Mouse (Mus musculus): ENCODE measurements around the gene Pla2g12b.

Pla2g12b gene

DNA sequence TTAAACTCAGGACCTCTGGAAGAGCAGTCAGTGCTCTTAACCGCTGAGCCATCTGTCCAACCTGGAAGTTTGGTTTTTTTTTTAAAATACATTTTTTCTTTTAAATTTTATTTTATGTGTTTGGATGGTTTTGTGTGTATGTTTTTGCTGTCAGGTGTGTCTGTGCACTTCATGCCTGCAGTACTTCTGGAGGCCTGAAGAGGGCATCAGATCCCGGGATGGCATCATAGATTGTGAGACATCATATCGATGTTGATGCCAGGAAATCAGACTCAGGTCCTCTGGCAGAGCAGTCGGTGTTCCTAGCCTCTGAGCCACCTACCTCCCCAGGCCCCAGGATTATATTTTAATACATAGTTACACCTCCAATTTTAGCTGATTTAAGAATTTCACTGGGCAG, 10.3 kb downstream of the Pla2g12b start:
- no peak for DNase-seq (ENCODE audit: low spot score in 2 of 2)

GRCm38 (mm10) chr10:59416623-59417022, 13.2 kb downstream of the Pla2g12b start:
- no peak for DNase-seq (ENCODE audit: low spot score in 2 of 2)

DNA sequence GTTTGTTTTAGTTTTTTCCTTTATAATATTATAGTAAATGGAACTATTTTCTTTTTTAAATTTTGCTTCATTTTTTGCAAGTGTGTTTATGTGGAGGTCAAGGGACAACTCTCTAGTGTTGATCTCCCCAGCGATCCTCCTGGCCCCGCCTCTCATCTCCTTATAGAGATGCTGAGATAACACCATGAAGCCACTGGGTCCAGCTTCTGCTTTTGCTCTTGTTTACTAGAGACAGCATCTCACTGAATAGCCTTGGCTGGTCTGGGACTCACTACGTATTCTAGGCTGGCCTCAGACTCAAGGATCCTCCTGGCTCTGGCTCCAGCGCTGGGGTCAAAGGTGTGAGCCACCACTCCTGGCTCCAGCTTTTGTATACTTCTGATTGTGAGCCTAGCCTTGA, 16.1 kb downstream of the Pla2g12b start:
- no peak for DNase-seq (ENCODE audit: low spot score in 2 of 2)

DNA sequence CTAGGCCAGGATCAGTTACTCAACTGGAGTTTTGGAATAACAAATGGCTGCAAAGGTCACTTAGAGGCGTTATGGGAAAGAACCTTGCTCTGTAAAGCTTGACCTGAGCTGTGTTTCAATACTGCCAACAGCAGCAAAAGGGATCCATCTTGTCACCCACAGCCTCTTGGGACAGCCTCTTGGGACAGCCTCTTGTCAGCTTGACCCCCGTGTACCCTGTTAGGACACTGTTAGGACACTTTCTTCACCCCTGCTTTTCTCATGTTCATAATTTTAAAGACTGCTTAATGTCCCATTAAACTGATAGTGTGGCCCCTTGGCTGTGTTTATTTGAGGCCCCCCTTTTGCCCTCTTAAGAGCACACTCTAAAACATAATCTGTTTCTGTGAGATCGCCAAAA, 21.0 kb downstream of the Pla2g12b start:
- DNase-seq (ENCODE audit: low spot score in 2 of 2) = no peak

- DNase-seq (ENCODE audit: low spot score in 2 of 2) = no peak
These were observed 21.9 kb downstream of the Pla2g12b start for GRCm38 (mm10) chr10:59425369-59425768.

DNA sequence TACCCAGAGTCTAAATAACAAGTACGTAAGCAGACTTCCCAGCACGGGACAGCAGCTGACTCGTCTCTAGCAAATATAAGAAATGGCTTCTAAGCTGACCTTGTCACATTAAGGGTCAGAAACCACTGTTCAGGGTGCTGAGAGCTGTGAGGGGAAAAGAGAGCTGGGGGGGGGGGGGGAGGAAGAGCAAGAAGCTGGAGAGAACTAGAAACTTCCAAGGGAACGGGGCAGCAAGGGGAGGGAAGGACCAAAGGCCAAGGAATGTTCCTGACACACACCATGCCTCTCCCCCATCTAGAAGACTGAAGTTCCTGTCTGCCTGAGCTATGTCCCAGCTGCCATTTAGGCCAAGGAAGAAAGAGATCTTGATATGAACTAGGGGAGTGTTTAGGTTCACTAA, 22.9 kb downstream of the Pla2g12b start:
- DNase-seq (ENCODE audit: low spot score in 2 of 2) = no peak

DNA sequence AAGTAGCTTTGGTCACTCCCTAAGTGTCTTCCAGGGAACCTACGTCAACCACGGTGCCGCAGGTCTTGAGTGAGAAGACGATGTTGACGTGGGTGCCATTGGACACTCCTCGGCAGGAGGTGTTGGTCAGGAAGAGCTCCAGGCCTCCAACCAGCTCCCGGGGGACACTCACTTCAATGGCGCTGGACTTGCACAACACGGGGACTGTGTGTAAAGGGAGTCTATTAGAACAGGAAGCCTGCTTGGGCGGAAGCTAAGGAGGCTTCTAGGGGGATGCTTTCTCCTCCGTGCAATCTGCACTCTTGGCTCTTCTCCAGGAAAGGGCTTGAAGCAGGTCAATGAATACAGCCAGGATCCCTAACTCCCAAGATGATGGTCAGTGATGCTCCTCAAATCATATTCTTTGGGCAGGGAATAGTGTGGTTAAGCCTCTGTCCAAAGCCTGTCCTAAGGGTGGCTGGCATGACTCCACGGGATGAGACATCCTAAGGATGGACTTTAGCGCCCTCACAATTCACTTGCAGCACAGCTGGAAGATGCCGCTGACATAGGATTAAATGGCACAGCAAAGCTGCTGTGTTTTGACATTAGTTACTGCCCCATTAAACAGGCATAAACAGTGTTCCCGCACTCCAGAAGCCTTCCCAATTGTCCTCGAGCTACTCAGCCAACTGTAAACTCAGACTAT, 26.1 kb downstream of the Pla2g12b start:
- DNase-seq (ENCODE audit: low spot score in 2 of 2) = no peak

GRCm38 (mm10) chr10:59430701-59431218, 27.3 kb downstream of the Pla2g12b start:
- DNase-seq (ENCODE audit: low spot score in 2 of 2) = no peak

DNA sequence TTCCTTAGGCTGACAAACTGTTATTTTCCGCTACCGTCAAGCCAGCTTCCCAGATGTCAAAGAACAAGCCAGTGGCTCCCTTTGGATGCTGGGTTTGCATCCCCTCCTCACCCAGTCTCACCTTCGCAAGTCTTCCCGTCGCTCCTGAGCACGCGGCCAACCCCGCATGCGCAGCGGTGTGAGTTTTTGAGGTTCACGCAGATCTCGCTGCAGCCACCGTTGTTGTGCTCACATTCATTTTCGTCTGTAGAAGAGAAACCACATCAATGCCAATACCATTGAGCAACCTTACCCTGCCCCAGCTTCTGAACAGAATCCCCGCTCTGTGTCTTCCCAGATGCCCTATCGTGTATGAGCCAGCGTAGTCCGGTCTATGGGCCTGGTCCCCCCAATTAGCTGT, 32.3 kb downstream of the Pla2g12b start:
- no peak for DNase-seq (ENCODE audit: low spot score in 2 of 2)

- no peak for DNase-seq (ENCODE audit: low spot score in 2 of 2)
These were observed 35.2 kb downstream of the Pla2g12b start for GRCm38 (mm10) chr10:59438651-59439050.

- DNase-seq (ENCODE audit: low spot score in 2 of 2) = no peak
These were observed 36.1 kb downstream of the Pla2g12b start for GRCm38 (mm10) chr10:59439508-59439931.

DNA sequence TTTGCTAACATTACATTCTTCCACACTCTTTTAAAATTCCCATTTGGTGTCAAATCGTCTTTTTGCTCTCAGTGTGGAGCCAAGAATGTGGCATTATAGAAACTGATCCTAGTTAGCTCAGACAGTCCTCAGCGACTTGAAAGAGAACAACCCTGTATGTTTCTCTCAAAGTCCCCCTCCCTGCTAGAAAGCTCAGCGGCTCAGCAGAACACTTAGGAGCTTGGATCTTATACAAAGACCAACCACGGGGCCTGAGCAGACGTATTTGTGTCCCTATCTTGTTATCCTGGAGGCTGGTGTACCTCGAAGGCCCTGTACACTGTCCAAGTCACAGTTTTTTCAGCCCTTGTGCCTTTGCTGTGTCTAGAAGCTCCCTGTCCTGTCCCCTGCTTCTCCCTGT, 36.7 kb downstream of the Pla2g12b start:
- DNase-seq (ENCODE audit: low spot score in 2 of 2) = no peak

- DNase-seq (ENCODE audit: low spot score in 2 of 2) = no peak
These were observed 38.3 kb downstream of the Pla2g12b start, which contains the start of gene Oit3 for GRCm38 (mm10) chr10:59441735-59442134. Oit3 (minus strand) TSS chr10:59441778.

DNA sequence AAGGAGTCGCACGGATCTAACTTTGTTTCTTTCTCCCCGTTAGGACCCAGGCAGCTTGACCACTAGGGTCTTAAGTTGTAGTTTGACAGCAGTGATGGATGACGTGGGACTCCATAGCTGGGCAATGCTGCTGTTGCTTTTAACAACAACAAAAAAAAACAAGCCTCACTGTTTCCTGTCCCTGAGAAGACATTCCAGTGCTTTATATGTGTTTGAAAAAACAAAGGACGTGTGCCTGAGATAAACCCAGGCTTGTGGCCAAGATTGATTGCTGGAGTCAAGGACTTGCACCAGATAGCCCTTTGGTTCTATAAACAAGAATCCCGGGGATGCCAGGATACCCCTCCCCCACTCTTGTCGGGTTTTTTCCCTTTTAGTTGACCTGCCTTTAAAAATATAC, 39.8 kb downstream of the Pla2g12b start:
- DNase-seq (ENCODE audit: low spot score in 2 of 2) = no peak

DNA sequence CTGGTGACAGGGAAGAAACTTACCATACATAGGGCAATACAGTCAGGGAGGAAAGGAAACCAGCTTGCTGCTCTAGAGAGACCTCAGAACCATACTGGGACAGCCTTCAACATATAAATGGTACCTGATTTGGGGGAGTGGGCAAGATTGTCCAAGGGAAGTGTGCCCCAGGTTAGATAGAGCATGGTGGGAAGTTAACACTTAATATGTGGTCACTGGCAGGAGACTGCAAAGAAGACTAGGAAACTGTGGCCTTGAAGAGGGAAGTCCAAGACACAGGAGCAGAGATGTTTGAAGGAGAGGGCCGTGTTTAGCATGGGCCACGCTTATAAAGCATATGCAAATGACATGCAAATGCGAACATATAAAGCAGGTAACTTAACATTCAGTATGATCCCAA, 40.6 kb downstream of the Pla2g12b start:
- no peak for DNase-seq (ENCODE audit: low spot score in 2 of 2)

DNA sequence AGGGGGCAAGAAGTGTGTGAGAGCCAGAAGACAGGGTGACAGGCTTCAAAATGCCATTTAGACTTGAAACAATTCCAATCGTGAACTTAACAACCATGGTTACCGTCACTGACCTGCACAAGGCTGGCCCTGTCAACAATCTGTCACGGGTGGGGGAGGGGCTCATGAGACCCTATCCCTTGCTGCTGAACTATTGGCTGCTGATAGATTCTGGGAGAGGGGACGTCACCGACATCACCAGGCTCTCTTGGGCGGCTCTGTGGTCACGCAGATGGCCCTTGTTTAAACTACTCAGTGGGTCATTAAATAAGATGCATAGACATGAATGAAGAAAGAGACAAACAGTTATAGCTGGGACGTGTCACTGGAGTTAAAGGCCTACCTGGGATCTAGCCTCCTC, 41.2 kb downstream of the Pla2g12b start:
- DNase-seq (ENCODE audit: low spot score in 2 of 2) = no peak

DNA sequence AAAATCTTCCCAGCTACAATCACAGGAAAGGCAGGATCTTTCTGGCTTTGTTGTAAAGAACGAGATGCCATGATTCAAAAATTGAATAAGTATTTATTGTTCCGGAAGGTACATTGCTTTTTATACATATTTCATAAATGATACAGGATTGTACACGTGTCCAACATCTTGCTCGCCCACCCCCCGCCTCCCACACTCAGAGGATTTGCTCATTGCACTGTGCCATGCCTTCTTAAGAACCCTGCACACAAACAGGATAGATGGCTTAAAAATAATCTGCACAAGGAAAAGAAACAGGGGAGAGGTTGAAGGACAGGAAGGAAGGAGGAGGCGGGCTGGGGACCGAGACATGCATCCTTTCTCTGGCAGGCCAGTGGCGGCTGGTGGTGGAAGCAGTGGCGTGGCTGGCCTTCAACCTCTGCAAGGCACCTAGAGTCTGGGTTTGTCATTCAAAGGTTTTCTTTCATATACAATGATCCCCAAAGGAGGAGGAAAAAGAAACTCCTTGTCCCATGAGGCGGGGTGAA, 43.5 kb downstream of the Pla2g12b start:
- DNase-seq (ENCODE audit: low spot score in 2 of 2) = no peak

GRCm38 (mm10) chr10:59447546-59447945, 44.1 kb downstream of the Pla2g12b start:
- peak; percentile 22 to 50 for DNase-seq (ENCODE audit: low spot score in 2 of 2)

DNA sequence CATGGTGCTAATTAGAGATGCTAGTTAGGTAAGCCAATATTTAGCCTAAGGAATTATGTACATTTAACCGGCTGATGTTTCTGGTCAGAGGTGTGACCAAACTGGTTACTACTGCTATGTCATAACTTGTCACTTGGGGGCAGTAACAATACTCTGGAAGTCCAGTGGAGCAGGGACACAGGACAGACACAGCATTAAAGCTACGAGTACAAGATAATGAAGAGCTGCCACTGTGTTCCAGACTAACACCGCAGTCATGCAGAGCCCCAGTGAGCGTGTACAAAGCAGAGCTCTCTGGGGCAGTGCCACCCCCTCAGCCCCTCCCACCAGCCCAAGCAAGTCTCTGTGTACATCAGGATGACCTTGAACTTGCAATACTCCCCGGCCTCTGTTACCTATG, 48.4 kb downstream of the Pla2g12b start:
- DNase-seq (ENCODE audit: low spot score in 2 of 2) = no peak

- DNase-seq (ENCODE audit: low spot score in 2 of 2) = no peak
These were observed 51.2 kb downstream of the Pla2g12b start for GRCm38 (mm10) chr10:59454631-59455030.

- DNase-seq (ENCODE audit: low spot score in 2 of 2) = peak; percentile 36 to 43
These were observed 56.3 kb downstream of the Pla2g12b start for GRCm38 (mm10) chr10:59459767-59460166.

GRCm38 (mm10) chr10:59462307-59462706, 58.8 kb downstream of the Pla2g12b start:
- DNase-seq (ENCODE audit: low spot score in 2 of 2) = no peak

DNA sequence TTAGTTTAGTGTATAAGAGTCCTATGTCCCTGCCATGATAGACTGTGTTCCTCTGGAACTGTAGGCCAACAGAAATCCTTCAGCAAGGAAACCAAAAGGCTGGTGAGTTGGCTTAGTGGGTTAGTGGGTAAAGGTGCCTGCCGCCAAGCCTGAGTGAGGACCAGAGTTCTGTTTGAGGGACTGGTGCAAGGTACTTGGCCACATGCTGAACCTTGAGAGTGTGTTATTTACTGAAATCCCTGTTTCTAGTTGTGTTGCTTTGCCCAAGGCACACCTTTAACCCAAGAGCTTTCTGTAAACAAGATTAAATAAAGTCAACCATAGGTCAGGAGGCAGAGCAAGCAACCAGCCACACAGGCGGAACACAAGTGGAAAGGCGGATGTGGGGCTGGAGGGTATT, 62.1 kb downstream of the Pla2g12b start:
- DNase-seq (ENCODE audit: low spot score in 2 of 2) = no peak

GRCm38 (mm10) chr10:59466626-59467025, 63.2 kb downstream of the Pla2g12b start:
- DNase-seq (ENCODE audit: low spot score in 2 of 2) = no peak
